Mouse (Mus musculus) liver, embryonic 11.5 days (tissue): Measurements from ENCODE around the gene Capn12. TPM values are rescaled to one million over a fixed set of nuclear protein-coding genes. Genes with fewer than 3 reads are reported as not detected.

Source experiments
- ATAC-seq: fragments of 200-750 bp; cut with Nextera tagmentation; replicated peaks from 2 replicates; pipeline ENCODE4 v1.8.0; 2017; ENCODE audit warnings: moderate number of reproducible peaks, mild to moderate bottlenecking, moderate TSS enrichment, moderate library complexity; ENCODE audit not compliant: low FRiP score
- DNase-seq: peaks from one replicate; pipeline ENCODE4 v3.0.0-alpha.2; 2017; ENCODE audit warnings: low spot score
- H3K27ac ChIP-seq: fragments of 300-500 bp; sonication (generic); 2 replicates; pipeline ENCODE4 v1.5.1; 2014; ENCODE audit warnings: mild to moderate bottlenecking, low read depth, low read length, control low read depth
- H3K27me3 ChIP-seq: fragments of 300-500 bp; sonication (generic); replicated peaks from 2 replicates; pipeline ENCODE4 v1.6.1; 2014; ENCODE audit warnings: low read length, mixed read lengths; ENCODE audit not compliant: control insufficient read depth, insufficient read depth
- H3K36me3 ChIP-seq: fragments of 300-500 bp; sonication (generic); 2 replicates; pipeline ENCODE4 v1.6.1; 2014; ENCODE audit warnings: mild to moderate bottlenecking, low read length, moderate library complexity, mixed read lengths; ENCODE audit not compliant: control insufficient read depth, insufficient read depth
- H3K4me1 ChIP-seq: fragments of 300-500 bp; sonication (generic); replicated peaks from 2 replicates; pipeline ENCODE4 v1.6.1; 2014; ENCODE audit warnings: low read length, mixed read lengths; ENCODE audit not compliant: control insufficient read depth, insufficient read depth
- H3K4me2 ChIP-seq: fragments of 300-500 bp; sonication (generic); 2 replicates; pipeline ENCODE4 v1.6.1; 2014; ENCODE audit warnings: mild to moderate bottlenecking, control low read depth, moderate library complexity
- H3K4me3 ChIP-seq: fragments of 300-500 bp; sonication (generic); 2 replicates; pipeline ENCODE4 v1.5.1; 2014; ENCODE audit warnings: low read depth, low read length, control low read depth
- H3K9ac ChIP-seq: fragments of 300-500 bp; sonication (generic); 2 replicates; pipeline ENCODE4 v1.6.1; 2014; ENCODE audit warnings: low read depth, low read length, control low read depth
- H3K9me3 ChIP-seq: fragments of 300-500 bp; sonication (generic); 2 replicates; pipeline ENCODE4 v1.6.1; 2016; ENCODE audit warnings: low read length, inconsistent platforms, mixed read lengths; ENCODE audit not compliant: control insufficient read depth
- WGBS: fragments of 180-500 bp; shearing (Covaris S2); extraction: QIAGEN DNeasy Blood & Tissue Kit; methylation state at CpG from one replicate; pipeline ENCODE4 v1.1.7; 2014; 5-methylcytosine and 5-hydroxymethylcytosine counted together
- polyA plus RNA-seq: library from polyadenylated mRNA; unstranded; fragments of >200 nt; fragmentation: Nextera tagmentation; extraction: Ambion mirVana; gene quantifications from 2 replicates; pipeline ENCODE4 v1.2.1, GENCODE M21; 2014

Gene Capn12
- polyA plus RNA-seq, 1 experiment from 2014 or later, result 0.37 TPM

GRCm38 (mm10) chr7:28930320-28931031 lies 49.3 kb downstream of the Capn12 start:
- H3K27ac ChIP-seq, result no peak overlapping the region
- H3K9ac ChIP-seq, result no peak overlapping the region
- no peak for ATAC-seq
- H3K27me3 ChIP-seq, result no peaks in the 10 kb centered on the region
- H3K36me3 ChIP-seq, result peaks cover 5% of the 10 kb centered on the region; the same call in 1 of the 2 replicates
- H3K4me1 ChIP-seq, result peaks cover 52% of the 10 kb centered on the region
- DNase-seq, result no peak
- WGBS, result 71% methylated on average over 5 of the region's 5 CpGs
- H3K9me3 ChIP-seq, result no peaks in the 10 kb centered on the region
- H3K4me3 ChIP-seq, result no peak overlapping the region
- H3K4me2 ChIP-seq, result no peak overlapping the region

- Histone ChIP-seq H3K9ac (no peak overlapping the region), H3K4me2 (no peak overlapping the region), H3K27me3 (no peaks in the 10 kb centered on the region), H3K4me3 (no peak overlapping the region), H3K27ac (no peak overlapping the region), H3K36me3 (peaks cover 5% of the 10 kb centered on the region; the same call in 1 of the 2 replicates), H3K9me3 (no peaks in the 10 kb centered on the region), H3K4me1 (peaks cover 52% of the 10 kb centered on the region)
- 91% methylated on average over 7 of the region's 7 CpGs for WGBS
- DNase-seq (no peak), ATAC-seq (no peak)
Observed at GRCm38 (mm10) chr7:28931032-28931694, 49.9 kb downstream of the Capn12 start.

GRCm38 (mm10) chr7:28931695-28932039 lies 50.4 kb downstream of the Capn12 start:
- no peak overlapping the region for H3K4me3 ChIP-seq
- DNase-seq (no peak), ATAC-seq (no peak)
- H3K36me3 ChIP-seq, result peaks cover 5% of the 10 kb centered on the region; the same call in 1 of the 2 replicates
- peaks cover 53% of the 10 kb centered on the region for H3K4me1 ChIP-seq
- 84% methylated on average over 4 of the region's 4 CpGs for WGBS
- no peak overlapping the region for H3K27ac ChIP-seq
- H3K4me2 ChIP-seq, result no peak overlapping the region
- no peaks in the 10 kb centered on the region for H3K27me3 ChIP-seq
- no peak overlapping the region for H3K9ac ChIP-seq
- H3K9me3 ChIP-seq, result no peaks in the 10 kb centered on the region

GRCm38 (mm10) chr7:28932421-28933041 lies 51.3 kb downstream of the Capn12 start:
- no peak for DNase-seq
- H3K4me1 ChIP-seq, result peaks cover 62% of the 10 kb centered on the region
- H3K36me3 ChIP-seq, result peaks cover 5% of the 10 kb centered on the region; the same call in 1 of the 2 replicates
- H3K4me2 ChIP-seq, result no peak overlapping the region
- 60% methylated on average over 6 of the region's 6 CpGs for WGBS
- H3K9me3 ChIP-seq, result no peaks in the 10 kb centered on the region
- ATAC-seq, result no peak
- no peak overlapping the region for H3K4me3 ChIP-seq
- no peaks in the 10 kb centered on the region for H3K27me3 ChIP-seq
- no peak overlapping the region; the same call in 1 of the 2 replicates for H3K27ac ChIP-seq
- no peak overlapping the region for H3K9ac ChIP-seq

GRCm38 (mm10) chr7:28933825-28934224 lies 52.6 kb downstream of the Capn12 start:
- no peak overlapping the region for H3K9ac ChIP-seq
- WGBS, result 93% methylated on average over 2 of the region's 2 CpGs

GRCm38 (mm10) chr7:28936787-28937186 lies 55.6 kb downstream of the Capn12 start:
- no peaks in the 10 kb centered on the region for H3K27me3 ChIP-seq
- ATAC-seq, result no peak
- H3K4me2 ChIP-seq, result no peak overlapping the region
- WGBS, result 63% methylated on average over 4 of the region's 4 CpGs
- no peak overlapping the region for H3K27ac ChIP-seq
- no peaks in the 10 kb centered on the region for H3K9me3 ChIP-seq
- no peak overlapping the region for H3K9ac ChIP-seq
- DNase-seq, result no peak
- no peak overlapping the region for H3K4me3 ChIP-seq
- peaks cover 61% of the 10 kb centered on the region for H3K4me1 ChIP-seq
- peaks cover 2% of the 10 kb centered on the region; the same call in 1 of the 2 replicates for H3K36me3 ChIP-seq

More at GRCm38 (mm10) chr7:28933825-28934224, 52.6 kb downstream of the Capn12 start:
- no peaks in the 10 kb centered on the region for H3K9me3 ChIP-seq
- peaks cover 68% of the 10 kb centered on the region for H3K4me1 ChIP-seq
- DNase-seq, result no peak
- H3K27me3 ChIP-seq, result no peaks in the 10 kb centered on the region
- peaks cover 5% of the 10 kb centered on the region; the same call in 1 of the 2 replicates for H3K36me3 ChIP-seq
- no peak overlapping the region for H3K4me3 ChIP-seq
- H3K27ac ChIP-seq, result no peak overlapping the region
- ATAC-seq, result no peak
- no peak overlapping the region for H3K4me2 ChIP-seq

- no peak overlapping the region for H3K4me2 ChIP-seq
- 71% methylated on average over 4 of the region's 4 CpGs for WGBS
Observed at GRCm38 (mm10) chr7:28938654-28939053, 57.4 kb downstream of the Capn12 start.

GRCm38 (mm10) chr7:28939418-28940183 lies 58.4 kb downstream of the Capn12 start:
- Histone ChIP-seq H3K4me1 (peaks cover 54% of the 10 kb centered on the region), H3K9me3 (no peaks in the 10 kb centered on the region), H3K27ac (no peak overlapping the region), H3K9ac (no peak overlapping the region), H3K4me3 (no peak overlapping the region), H3K27me3 (no peaks in the 10 kb centered on the region), H3K36me3 (no peaks in the 10 kb centered on the region; the same call in 1 of the 2 replicates), H3K4me2 (no peak overlapping the region)
- DNase-seq (no peak), ATAC-seq (no peak)
- 83% methylated on average over 7 of the region's 7 CpGs for WGBS

More at GRCm38 (mm10) chr7:28938654-28939053, 57.4 kb downstream of the Capn12 start:
- H3K27ac ChIP-seq, result no peak overlapping the region
- H3K4me1 ChIP-seq, result peaks cover 57% of the 10 kb centered on the region
- DNase-seq (no peak), ATAC-seq (no peak)
- H3K9me3 ChIP-seq, result no peaks in the 10 kb centered on the region
- peaks cover under 1% of the 10 kb centered on the region; the same call in 1 of the 2 replicates for H3K36me3 ChIP-seq
- no peaks in the 10 kb centered on the region for H3K27me3 ChIP-seq
- H3K9ac ChIP-seq, result no peak overlapping the region
- no peak overlapping the region for H3K4me3 ChIP-seq
